Mouse (Mus musculus) bone marrow, adult 2 months (tissue): Measurements from ENCODE around the gene Fbln5. TPM values are rescaled to one million over a fixed set of nuclear protein-coding genes. Genes with fewer than 3 reads are reported as not detected.

ENCODE experiments used
- H3K27ac ChIP-seq: fragments of 200-500 bp; 2 replicates; pipeline ENCODE4 v1.5.1; 2012; ENCODE audit warnings: low read depth, mild to moderate bottlenecking, control low read depth, inconsistent platforms, low read length; ENCODE audit not compliant: control insufficient read depth, poor library complexity, insufficient read depth
- H3K4me1 ChIP-seq: fragments of 200-500 bp; 2 replicates; pipeline ENCODE4 v1.6.1; 2011; ENCODE audit warnings: low read length; ENCODE audit not compliant: control insufficient read depth, insufficient read depth
- H3K4me3 ChIP-seq: fragments of 200-500 bp; replicated peaks from 2 replicates; pipeline ENCODE3; 2011; ENCODE audit warnings: mild to moderate bottlenecking, low read depth, low read length, control low read depth; ENCODE audit not compliant: control insufficient read depth
- CTCF ChIP-seq: fragments of 200-500 bp; IDR thresholded peaks from 2 replicates; pipeline ENCODE4 v1.5.1; 2011; ENCODE audit warnings: low read length, control low read depth; ENCODE audit not compliant: control insufficient read depth, insufficient read depth
- POLR2A ChIP-seq: fragments of 200-500 bp; IDR thresholded peaks from 2 replicates; pipeline ENCODE4 v1.6.1; 2011; ENCODE audit warnings: low read depth, mild to moderate bottlenecking, control low read depth, low read length, borderline replicate concordance; ENCODE audit not compliant: control insufficient read depth
- whole genome bisulfite sequencing: fragments of 180-500 bp; shearing (Covaris S2); methylation state at CpG from one replicate; pipeline ENCODE4 v1.1.7; 2018; 5-methylcytosine and 5-hydroxymethylcytosine counted together
- polyA plus RNA-seq: library from polyadenylated mRNA; stranded (reverse); fragments of >200 nt; gene quantifications from 2 replicates; pipeline ENCODE4 v1.2.4, GENCODE M21; 2011; ENCODE audit warnings: low replicate concordance; ENCODE audit not compliant: missing spikeins, insufficient read depth, insufficient read length

Fbln5 gene
- polyA plus RNA-seq, 1 experiment = 19.7 TPM

DNA sequence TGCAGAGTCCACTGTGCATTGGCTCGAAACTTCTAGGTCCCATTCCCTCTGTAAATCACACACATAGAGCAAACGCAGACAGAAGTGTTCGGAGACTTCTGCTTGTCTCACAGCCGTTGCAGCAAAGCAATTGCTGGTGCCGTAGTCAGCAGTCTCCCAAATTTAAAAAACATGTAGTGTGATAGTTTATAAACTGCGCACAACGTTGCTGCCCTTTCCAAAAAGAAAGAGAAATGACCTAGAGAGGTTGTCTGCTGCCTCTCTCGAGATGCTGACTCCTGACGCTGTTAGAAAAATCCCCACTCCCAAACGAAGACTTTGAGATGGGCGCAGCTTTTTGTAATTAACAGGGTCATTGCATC, 628 bp downstream of the Fbln5 start:
- WGBS = 18% methylated on average over 11 of the region's 11 CpGs
- Histone ChIP-seq H3K4me3 (no peak overlapping the region), H3K4me1 (no peaks in the 10 kb centered on the region), H3K27ac (no peak overlapping the region)
- TF ChIP-seq CTCF (no peak), POLR2A (no peak)

DNA sequence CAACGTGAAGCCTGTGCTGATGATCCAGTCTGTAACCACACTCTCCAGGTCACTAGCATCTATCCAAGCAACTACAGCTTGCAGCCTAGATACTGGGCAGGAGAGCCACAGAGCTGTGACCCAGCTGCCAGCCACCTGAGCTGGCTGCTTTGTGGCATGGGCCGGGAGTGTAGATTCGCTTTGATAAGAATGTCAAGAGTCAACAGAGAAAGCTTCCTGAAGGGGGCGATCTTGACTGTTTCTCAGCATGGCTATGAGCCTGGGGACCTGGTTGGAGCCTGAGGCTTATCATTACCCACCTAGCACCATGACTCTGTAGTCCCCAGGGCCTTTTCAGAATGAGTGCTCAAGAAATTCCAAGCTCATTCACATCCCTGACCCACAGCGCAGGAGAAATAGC, 2.0 kb downstream of the Fbln5 start:
- H3K27ac ChIP-seq = no peak overlapping the region
- WGBS = 44% methylated on average over 5 of the region's 5 CpGs

DNA sequence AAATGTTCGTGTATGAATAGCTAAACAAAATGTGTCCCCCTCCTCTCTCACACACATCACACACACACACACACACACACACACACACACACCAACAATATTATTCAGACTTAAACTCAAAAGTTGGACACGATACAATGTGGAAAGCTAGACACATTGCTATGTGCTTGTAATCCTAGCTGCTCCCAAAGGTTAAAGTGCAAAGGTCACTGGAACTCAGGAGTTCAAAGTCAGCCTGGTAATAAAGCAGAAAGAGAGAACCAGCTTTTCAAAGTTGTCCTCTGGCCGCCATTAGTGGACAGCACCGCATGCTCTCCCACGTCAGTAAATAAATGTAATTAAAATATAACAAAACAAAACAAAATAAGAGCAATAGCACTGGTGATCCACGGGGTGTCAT, 3.1 kb downstream of the Fbln5 start:
- TF ChIP-seq POLR2A (no peak), CTCF (no peak)
- Histone ChIP-seq H3K4me1 (no peaks in the 10 kb centered on the region), H3K27ac (no peak overlapping the region), H3K4me3 (no peak overlapping the region)
- WGBS = 82% methylated on average over 6 of the region's 6 CpGs

More for the DNA sequence above, 2.0 kb downstream of the Fbln5 start:
- no peaks in the 10 kb centered on the region for H3K4me1 ChIP-seq
- no peak overlapping the region for H3K4me3 ChIP-seq
- TF ChIP-seq POLR2A (no peak), CTCF (no peak)

DNA sequence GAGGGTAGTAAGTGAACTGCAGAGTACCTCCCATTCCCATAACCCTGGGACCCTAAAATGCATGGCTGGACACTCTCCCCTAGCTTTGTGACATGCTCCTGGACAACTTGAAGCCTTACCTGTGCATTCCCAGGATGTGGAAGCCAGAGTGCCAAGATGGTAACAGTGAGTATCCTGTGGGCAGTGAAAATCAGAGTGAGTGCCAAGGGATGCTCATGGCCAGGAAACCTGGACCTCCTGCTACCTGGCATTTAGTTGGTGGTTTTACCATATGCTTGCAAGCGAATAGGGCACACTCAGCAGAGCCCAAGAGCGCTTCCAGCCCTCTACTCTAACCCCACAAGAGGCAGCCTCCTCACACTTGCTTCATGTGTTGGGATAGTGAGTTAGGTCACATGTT, 4.4 kb downstream of the Fbln5 start:
- 73% methylated on average over 2 of the region's 2 CpGs for WGBS
- H3K27ac ChIP-seq = no peak overlapping the region
- no peak for TF ChIP-seq CTCF
- no peak for TF ChIP-seq POLR2A

DNA sequence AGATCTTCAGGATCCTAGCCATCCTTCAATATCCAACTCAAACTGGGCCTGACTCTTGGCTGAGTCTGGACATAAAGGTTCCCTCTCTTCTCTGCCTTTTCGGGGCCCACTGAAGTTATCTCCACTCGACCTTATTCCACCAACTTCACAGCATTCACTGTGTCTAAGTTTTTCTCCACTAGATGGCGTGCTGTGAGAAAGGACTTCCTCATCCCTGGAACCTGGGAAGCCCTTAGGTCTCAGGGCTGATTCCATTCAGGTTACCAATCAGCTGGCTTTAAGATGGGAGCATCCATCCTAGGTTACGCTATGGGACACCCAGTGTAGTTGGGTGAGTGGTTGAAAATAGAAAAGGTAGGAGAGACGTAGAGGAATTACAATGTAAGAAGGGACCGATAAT, 7.7 kb downstream of the Fbln5 start:
- WGBS = 56% methylated on average over 6 of the region's 6 CpGs
- TF ChIP-seq POLR2A (no peak), CTCF (peak; percentile 30; the same call in 1 of the 2 replicates)

More for the DNA sequence above, 4.4 kb downstream of the Fbln5 start:
- Histone ChIP-seq H3K4me3 (no peak overlapping the region), H3K4me1 (no peaks in the 10 kb centered on the region)

DNA sequence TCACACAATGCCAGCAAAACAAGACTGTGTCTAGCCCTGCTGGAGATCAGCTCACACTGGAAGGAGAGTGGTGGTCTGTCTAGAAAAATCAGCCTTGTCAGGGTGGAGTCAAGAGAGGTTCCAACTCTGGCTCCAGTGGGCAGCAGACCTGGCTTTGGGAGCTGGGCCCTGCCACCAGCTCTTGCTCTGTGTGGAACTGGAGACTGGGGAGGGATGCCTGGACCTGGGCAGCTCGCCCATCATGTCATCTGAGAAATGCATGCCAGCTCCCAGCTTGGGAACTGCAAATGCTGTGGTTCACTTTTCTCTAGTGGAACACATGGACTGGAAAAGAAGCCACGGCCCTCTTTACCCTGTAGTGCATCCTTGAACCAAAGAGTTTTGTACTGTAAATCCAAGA, 8.3 kb downstream of the Fbln5 start:
- H3K4me3 ChIP-seq = no peak overlapping the region
- H3K4me1 ChIP-seq = no peaks in the 10 kb centered on the region
- WGBS = 53% methylated on average over 2 of the region's 2 CpGs
- no peak overlapping the region for H3K27ac ChIP-seq
- TF ChIP-seq POLR2A (no peak), CTCF (no peak)

More for the DNA sequence above, 7.7 kb downstream of the Fbln5 start:
- H3K4me3 ChIP-seq = no peak overlapping the region
- H3K27ac ChIP-seq = no peak overlapping the region
- no peaks in the 10 kb centered on the region for H3K4me1 ChIP-seq

DNA sequence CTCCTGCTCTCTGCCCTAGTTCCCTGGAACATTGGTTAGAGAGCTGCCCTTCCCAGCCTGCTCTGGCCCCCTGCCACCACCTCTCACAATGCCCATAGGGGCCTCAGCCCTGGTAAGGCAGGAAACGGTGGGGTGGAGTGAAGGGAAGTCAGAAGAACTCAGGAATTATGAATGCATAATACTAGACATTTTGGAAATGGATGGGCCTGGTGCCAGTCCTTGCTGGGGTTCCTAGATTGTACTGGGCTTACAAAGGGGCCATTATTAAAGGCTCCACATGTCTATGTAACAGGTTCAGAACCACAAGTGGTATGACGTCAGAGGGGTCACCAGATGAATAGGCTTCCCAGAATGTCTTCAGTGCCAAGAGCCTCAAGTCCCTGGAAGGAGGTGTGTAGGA, 11.5 kb downstream of the Fbln5 start:
- Histone ChIP-seq H3K4me3 (no peak overlapping the region), H3K4me1 (no peaks in the 10 kb centered on the region), H3K27ac (no peak overlapping the region)
- no peak for TF ChIP-seq POLR2A
- TF ChIP-seq CTCF = no peak
- WGBS = 43% methylated on average over 2 of the region's 2 CpGs

DNA sequence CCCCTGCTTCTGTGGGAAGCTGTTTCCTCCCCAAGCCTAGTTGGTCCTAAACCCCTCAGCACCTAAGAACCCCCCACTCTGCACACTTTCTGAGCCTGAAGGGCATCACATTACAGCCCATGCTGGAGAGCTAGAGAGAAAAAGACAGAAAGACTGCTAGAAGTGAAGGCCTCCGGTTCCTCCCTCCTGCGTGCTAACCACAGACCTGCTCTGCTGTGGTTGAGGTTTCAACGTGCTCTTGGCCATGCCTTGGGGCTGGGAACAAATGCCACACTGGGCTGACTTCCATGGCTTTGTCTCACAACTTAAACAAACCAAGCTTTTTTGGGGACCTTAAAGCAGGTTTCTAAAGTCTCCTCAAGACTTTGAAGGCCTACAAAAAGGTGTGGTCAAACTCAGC, 16.4 kb downstream of the Fbln5 start:
- WGBS = 5% methylated on average over 3 of the region's 3 CpGs
- no peak overlapping the region for H3K4me3 ChIP-seq
- no peak overlapping the region for H3K27ac ChIP-seq
- no peak for TF ChIP-seq POLR2A
- TF ChIP-seq CTCF = no peak
- no peaks in the 10 kb centered on the region for H3K4me1 ChIP-seq

DNA sequence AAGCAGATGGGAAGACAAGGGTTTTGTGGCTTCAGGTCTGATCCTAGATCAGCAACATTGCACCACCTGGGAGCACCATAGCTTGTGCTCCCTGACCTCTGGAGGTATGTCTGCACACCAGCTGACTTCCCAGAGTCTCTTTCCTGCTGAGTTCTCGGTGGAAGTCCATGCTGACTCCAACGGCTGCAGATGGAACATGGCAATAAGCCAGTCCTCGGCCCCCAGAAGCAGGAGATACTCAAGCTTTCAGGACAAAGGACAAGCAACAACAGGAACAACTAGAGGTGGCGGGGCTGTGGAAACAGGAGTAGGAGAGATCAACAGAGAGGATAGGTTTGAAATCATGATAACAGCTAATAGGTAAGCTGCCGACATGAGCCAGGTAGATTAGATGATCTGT, 17.1 kb downstream of the Fbln5 start:
- TF ChIP-seq POLR2A (no peak), CTCF (no peak)
- no peak overlapping the region for H3K4me3 ChIP-seq
- H3K4me1 ChIP-seq = no peaks in the 10 kb centered on the region
- no peak overlapping the region for H3K27ac ChIP-seq
- WGBS = 70% methylated on average over 5 of the region's 5 CpGs

DNA sequence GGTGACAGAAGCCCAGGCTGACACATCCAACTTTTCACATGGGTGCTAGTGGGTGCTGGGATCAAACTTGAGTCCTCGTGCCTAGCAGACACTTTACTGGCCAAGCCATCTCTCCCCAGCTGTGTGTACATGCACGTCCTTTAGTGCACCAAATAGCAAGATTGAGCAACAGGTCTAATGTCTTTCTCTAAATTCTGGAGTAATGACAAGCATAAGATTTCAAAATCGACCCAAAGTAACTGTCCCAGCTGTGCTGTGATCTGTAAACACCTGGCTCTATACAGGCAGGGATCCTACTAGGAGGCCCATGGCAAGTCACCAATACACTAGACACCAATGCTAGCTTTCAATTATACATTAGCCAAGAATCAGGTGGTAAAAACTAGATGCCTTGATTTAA, 17.8 kb downstream of the Fbln5 start:
- Histone ChIP-seq H3K27ac (no peak overlapping the region), H3K4me1 (no peaks in the 10 kb centered on the region), H3K4me3 (no peak overlapping the region)
- TF ChIP-seq POLR2A (no peak), CTCF (no peak)
- 45% methylated on average over 3 of the region's 3 CpGs for WGBS
